Mouse (Mus musculus): Measurements from ENCODE around the gene D17Wsu92e.
A peak's percentile ranks its signal among the peaks of the same experiment; 100 is the strongest.

The D17Wsu92e gene

DNA sequence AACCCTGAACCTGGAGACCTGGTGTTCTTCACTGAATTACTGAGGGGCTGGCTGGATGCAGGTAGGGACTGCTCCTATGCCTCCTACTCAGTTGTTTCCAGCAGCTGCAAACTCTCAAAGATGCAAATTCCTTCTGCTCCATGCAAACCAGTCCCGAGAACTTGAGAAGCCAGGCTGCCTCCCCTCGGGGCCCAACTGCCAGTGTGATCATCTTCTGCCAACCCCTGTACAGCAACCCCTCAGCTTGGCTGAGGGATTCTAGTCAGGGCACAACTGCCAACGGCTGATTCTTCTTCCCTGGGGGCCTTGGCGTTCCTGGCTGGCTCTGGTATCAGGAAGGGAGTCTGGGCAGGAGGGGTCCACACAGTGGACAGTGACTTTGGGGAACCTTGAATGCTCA lies 74.0 kb downstream of the D17Wsu92e start:
- DNase-seq (ENCODE audit: low spot score) = no peak

GRCm38 (mm10) chr17:27740961-27741360 lies 79.5 kb downstream of the D17Wsu92e start:
- DNase-seq (ENCODE audit: low spot score) = no peak

DNA sequence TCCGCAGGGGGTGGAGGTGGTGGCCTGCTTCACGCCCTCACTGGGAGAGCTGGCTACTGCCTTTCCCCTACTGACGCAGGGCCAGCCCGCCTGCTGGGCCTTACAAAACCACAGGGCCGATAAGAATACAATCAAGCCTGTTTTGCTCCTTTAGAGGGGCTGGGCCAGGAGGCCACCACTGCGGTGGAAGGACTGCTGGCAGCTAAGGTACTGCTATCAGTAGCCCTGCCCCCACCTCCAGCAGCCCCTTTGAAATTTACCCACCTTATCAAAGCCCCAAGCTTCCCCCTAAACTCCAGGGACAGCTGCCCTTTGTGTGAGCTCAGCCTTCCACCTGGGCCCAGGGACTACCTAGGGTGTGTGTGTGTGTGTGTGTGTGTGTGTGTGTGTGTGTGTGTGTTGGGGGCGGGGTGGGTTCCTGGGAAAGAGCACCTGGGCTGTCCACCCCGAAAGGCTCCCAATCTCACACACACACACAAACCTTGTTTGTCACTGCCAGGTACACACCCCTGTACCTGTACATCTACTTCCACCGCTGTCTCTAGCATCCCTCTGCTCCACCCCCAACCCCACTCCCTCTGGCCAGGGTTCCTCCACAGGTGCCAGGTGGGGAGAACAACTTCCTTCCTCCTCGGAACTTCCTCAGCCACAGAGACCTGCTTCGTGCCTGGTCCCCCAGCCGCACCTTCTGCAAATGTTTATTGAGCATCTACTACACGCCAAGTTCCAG lies 85.9 kb downstream of the D17Wsu92e start:
- no peak for DNase-seq (ENCODE audit: low spot score)

GRCm38 (mm10) chr17:27732694-27733093 lies 87.8 kb downstream of the D17Wsu92e start:
- no peak for DNase-seq (ENCODE audit: low spot score)

- no peak for DNase-seq (ENCODE audit: low spot score)
Observed at GRCm38 (mm10) chr17:27732152-27732551, 88.3 kb downstream of the D17Wsu92e start.

GRCm38 (mm10) chr17:27728770-27729169 lies 91.7 kb downstream of the D17Wsu92e start, which contains the start of gene Spdef:
Spdef (minus strand) TSS chr17:27728955.
- DNase-seq (ENCODE audit: low spot score) = no peak

DNA sequence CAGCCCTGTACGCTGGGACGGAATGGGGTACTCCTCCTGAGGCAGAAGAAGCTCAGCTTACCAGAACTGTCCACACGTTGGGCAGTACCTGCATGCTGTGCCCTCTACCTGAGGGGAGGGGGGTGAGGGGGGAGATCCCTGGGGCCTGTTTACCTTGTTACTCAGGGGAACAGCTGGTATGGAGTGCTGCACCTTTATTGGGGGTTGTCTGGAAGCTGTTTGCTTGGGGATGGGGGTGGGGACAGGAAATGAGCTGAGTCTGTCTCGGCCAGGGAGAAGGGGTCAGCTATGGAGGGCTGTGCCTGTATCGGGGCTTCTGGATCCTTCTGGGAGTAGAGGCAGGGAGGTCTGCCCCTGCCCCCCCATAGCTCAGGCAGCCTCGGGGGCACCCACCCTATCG lies 93.9 kb downstream of the D17Wsu92e start:
- no peak for DNase-seq (ENCODE audit: low spot score)

- no peak for DNase-seq (ENCODE audit: low spot score)
Observed at GRCm38 (mm10) chr17:27725412-27725811, 95.0 kb downstream of the D17Wsu92e start.

GRCm38 (mm10) chr17:27725011-27725410 lies 95.4 kb downstream of the D17Wsu92e start:
- DNase-seq (ENCODE audit: low spot score) = no peak

DNA sequence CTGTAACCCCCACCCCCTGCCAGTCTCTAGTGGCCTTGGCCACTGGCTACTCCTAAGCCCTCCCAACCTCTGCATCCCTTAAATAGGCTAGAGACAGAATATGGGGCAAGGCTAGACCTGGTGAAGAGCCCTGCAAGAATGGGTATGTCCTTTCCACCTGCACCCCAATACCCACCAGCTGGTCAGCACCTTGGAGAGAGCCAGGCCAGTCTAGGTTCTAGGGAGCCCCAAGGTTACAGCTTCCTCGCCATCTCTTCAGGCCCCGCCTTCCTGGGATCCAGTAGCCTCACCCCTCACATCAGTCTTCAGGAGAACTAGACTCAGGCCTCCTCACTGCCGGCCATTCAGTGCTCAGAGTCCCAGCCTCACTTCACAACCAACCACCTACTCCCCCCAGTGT lies 96.1 kb downstream of the D17Wsu92e start:
- DNase-seq (ENCODE audit: low spot score) = no peak

- no peak for DNase-seq (ENCODE audit: low spot score)
Observed at GRCm38 (mm10) chr17:27721125-27721664, 99.3 kb downstream of the D17Wsu92e start.

DNA sequence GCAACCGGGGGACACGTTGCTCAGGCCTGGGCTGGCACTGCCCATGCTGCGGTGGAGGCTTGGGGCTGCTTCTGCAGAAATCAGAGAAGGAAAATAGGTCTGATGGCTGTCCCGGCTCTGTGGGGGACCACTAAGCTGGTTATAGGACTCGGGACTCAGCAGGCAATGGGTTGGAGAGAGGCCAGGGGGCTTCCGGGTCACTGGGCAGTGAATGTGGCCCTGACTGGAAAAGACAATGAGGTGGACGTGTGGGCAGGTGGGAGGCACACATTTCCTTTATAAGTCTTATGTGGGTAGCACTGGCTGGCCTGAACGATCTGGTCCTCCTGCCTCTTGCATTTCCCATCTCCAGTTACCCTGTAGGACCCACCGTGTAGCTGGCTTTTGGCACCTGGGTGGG lies 100.1 kb downstream of the D17Wsu92e start:
- peak; percentile 52 for DNase-seq (ENCODE audit: low spot score)

DNA sequence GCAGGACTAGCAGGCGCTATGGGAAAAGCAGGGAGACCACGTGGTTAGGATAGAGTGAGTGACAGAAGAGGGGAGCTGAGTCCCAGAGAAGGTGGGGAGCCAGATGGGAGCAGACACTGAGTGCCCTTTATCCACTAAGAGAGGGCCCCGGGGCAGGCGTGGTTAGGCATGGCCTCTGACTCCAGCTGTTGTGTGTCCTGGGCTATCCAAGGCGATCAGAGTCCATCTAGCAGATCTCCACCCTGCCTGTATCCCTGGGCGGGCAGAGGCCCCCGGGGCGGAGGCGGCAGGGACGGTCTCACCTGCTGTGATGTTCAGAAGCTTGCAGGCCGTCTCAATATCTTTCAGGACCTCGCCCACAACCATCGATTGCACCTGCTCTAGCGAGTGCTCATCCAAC lies 100.8 kb downstream of the D17Wsu92e start:
- DNase-seq (ENCODE audit: low spot score) = peak; percentile 29

DNA sequence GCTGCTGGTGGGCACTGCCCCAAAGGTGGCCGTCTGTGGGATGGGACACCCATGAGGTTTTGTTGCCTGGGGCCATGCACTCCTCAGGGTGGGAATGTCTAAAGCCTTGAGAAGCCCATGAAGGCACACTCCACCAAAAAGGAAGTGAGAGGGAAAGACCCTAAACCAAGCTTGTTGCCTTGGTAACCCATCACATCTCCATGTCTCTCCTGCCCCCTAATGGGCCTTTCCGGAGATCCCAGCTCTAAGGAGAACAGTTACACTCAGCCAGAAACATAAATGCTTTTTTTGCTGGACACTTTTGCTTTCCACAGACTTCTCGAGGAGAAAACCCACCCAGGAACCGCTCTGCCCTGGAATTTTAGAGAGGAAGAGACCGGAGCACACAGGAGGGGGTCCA lies 102.2 kb downstream of the D17Wsu92e start:
- DNase-seq (ENCODE audit: low spot score) = peak; percentile 71

- DNase-seq (ENCODE audit: low spot score) = peak; percentile 72
Observed at GRCm38 (mm10) chr17:27716804-27717203, 103.6 kb downstream of the D17Wsu92e start.

- no peak for DNase-seq (ENCODE audit: low spot score)
Observed at GRCm38 (mm10) chr17:27712832-27713231, 107.6 kb downstream of the D17Wsu92e start.

- no peak for DNase-seq (ENCODE audit: low spot score)
Observed at GRCm38 (mm10) chr17:27709650-27710049, 110.8 kb downstream of the D17Wsu92e start.

DNA sequence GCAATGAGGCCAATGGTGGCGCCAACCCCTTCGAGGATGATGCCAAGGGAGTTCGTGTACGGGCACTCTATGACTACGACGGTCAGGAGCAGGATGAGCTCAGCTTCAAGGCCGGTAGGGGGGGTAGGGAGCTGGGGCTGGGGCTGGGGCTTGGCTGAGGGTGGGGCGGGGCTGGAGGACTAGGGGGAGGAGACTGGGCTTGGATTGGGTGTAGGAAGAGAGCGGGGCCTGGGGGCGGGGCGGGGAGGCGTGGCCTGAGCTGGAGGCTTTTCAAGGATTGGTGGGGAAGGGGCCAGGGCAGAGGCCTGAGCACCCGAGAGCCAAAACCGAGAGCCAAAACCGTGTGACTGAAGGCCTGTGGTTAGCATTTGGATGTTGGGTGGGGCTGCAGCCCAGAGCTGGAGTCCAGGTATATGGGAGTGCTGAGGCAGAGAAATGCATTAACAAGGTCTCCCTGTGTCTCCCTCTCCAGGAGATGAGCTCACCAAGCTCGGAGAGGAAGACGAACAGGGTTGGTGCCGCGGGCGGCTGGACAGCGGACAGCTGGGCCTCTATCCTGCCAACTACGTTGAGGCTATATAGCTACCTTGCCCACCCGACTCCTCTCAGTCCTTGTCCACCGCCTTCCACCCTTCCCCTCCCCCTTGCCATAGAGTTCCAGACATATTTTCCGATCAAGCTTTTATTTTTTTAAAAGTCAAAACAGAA lies 112.3 kb downstream of the D17Wsu92e start:
- DNase-seq (ENCODE audit: low spot score) = peak; percentile 93

- DNase-seq (ENCODE audit: low spot score) = no peak
Observed at GRCm38 (mm10) chr17:27705661-27706060, 114.8 kb downstream of the D17Wsu92e start.

DNA sequence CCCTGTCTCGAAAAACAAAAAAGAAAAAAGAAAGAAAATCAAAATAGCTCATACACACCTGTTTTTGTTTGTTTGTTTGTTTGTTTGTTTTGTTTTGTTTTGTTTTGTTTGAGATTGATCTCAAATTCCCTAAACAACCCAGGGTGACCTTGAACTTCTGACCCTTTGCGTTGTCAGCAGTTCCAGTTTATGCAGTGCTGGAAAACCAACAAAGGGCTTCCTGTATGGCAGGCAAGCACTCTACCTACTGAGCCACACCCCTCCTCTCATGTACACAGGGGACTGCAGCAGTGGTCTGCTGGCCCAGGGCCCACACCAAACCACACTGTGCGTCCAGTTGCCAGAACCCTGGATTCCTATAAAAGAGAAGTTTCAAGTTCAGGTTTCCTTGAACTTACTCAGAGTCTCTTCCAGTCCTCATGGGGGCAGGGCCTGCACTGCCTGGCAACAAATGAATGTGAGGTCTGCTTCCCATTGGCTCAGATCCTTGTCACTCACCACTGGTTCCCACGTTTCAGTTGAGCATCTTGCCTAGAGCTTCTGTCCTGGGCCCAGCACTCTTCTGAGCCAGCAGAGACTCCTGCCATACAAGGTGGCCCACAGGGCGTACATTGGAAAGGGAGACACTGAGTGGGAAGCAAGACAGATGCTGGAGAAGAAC lies 116.4 kb downstream of the D17Wsu92e start:
- peak; percentile 71 for DNase-seq (ENCODE audit: low spot score)

GRCm38 (mm10) chr17:27702518-27702917 lies 117.9 kb downstream of the D17Wsu92e start:
- DNase-seq (ENCODE audit: low spot score) = peak; percentile 85

GRCm38 (mm10) chr17:27701856-27702255 lies 118.6 kb downstream of the D17Wsu92e start:
- peak; percentile 57 for DNase-seq (ENCODE audit: low spot score)
